Mouse (Mus musculus) embryonic stem cell, embryonic (primary cell): Measurements from ENCODE around the gene Usp35.

ENCODE experiments used
- CTCF ChIA-PET, 4 experiments: fragments of 300-600 bp in 2 of 4; fragments of 350-600 bp in 2 of 4; sonication (Branson Sonifier 250); formaldehyde crosslinking; loops; one replicate each; lab custom pipeline; 2022; ENCODE audit warnings: inconsistent platforms in 2 of 4; lab: Charles Lee
- POLR2A ChIA-PET, 4 experiments: fragments of 300-600 bp in 2 of 4; fragments of 350-600 bp in 2 of 4; sonication (Branson Sonifier 250); formaldehyde crosslinking; loops; one replicate each; lab custom pipeline; 2022; ENCODE audit warnings: antibody characterized with exemption in 4 of 4, inconsistent platforms in 1 of 4; lab: Charles Lee

Gene Usp35

GRCm38 (mm10) chr7:97331726-97332666 is at the start of gene Usp35, which contains the start of gene Kctd21:
TSS of gene Usp35 (minus strand) at chr7:97332020.
TSS of gene Kctd21 (plus strand) at chr7:97332327.
- ChIA-PET POLR2A (interaction anchor here in 3 of 4 experiments (0.6 to 2.5 kb wide), 23 partner anchors 9 to 423 kb away, joined by 3 to 30 read pairs (median 4); partner anchors contain the start of genes Alg8 (in 2 of the 3), Aamdc (in 1 of the 3), Aqp11 (in 1 of the 3) and Ints4 (in 1 of the 3)), CTCF (interaction anchor here in 1 of 4 experiments (0.8 to 1.3 kb wide), 3 partner anchors 9 to 34 kb away, joined by 3 to 8 read pairs (median 4); no protein-coding TSS in a partner anchor)

- ChIA-PET POLR2A (interaction anchor here in 1 of 4 experiments (2.7 to 4.3 kb wide), 2 partner anchors 9 to 15 kb away, joined by 10 to 24 read pairs; partner anchors contain the start of gene Alg8), CTCF (no interaction called here)
Observed at GRCm38 (mm10) chr7:97380500-97381123, 48.8 kb upstream of the Usp35 start.

- CTCF ChIA-PET = no interaction called here
- POLR2A ChIA-PET = interaction anchor here in 1 of 4 experiments (2.7 to 4.3 kb wide), 2 partner anchors 7 to 17 kb away, joined by 10 to 24 read pairs; partner anchors contain the start of gene Alg8
Observed at GRCm38 (mm10) chr7:97379304-97379703, 47.5 kb upstream of the Usp35 start.

GRCm38 (mm10) chr7:97375906-97376305 is 44.1 kb upstream of the Usp35 start:
- POLR2A ChIA-PET = interaction anchor here in 2 of 4 experiments (0.7 to 3.1 kb wide), 6 partner anchors 11 to 71 kb away, joined by 3 to 12 read pairs (median 4); partner anchors contain the start of gene Ndufc2 (in 1 of the 2)
- CTCF ChIA-PET = interaction anchor here in 1 of 4 experiments (0.6 kb wide), 1 partner anchor 1854 kb away, joined by 5 read pairs; no protein-coding TSS in a partner anchor

- POLR2A ChIA-PET = interaction anchor here in 2 of 4 experiments (0.7 to 3.1 kb wide), 7 partner anchors 12 to 71 kb away, joined by 3 to 12 read pairs (median 3); partner anchors contain the start of gene Ndufc2 (in 1 of the 2)
- CTCF ChIA-PET = interaction anchor here in 2 of 4 experiments (0.6 to 0.8 kb wide), 4 partner anchors 25 to 270 kb away, joined by 3 to 4 read pairs (median 4); partner anchors contain the start of genes Ints4 (in 1 of the 2) and Ndufc2 (in 1 of the 2)
Observed at GRCm38 (mm10) chr7:97375101-97375500, 43.3 kb upstream of the Usp35 start.

- POLR2A ChIA-PET = no interaction called here
- CTCF ChIA-PET = no interaction called here
Observed at GRCm38 (mm10) chr7:97365887-97366286, 34.1 kb upstream of the Usp35 start.

GRCm38 (mm10) chr7:97361467-97361866 is 29.6 kb upstream of the Usp35 start:
- ChIA-PET CTCF (interaction anchor here in 3 of 4 experiments (0.5 to 0.7 kb wide), 6 partner anchors 10 to 336 kb away, joined by 3 to 10 read pairs (median 4); partner anchors contain the start of gene Alg8 (in 1 of the 3)), POLR2A (interaction anchor here in 3 of 4 experiments (0.8 to 4.3 kb wide), 3 partner anchors 10 to 39 kb away, joined by 3 to 41 read pairs (median 11); partner anchors contain the start of gene Alg8 (in 2 of the 3))

GRCm38 (mm10) chr7:97360955-97361354 is 29.1 kb upstream of the Usp35 start:
- CTCF ChIA-PET = interaction anchor here in 2 of 4 experiments (0.6 to 1.0 kb wide), 5 partner anchors 10 to 667 kb away, joined by 3 to 10 read pairs (median 4); partner anchors contain the start of gene Alg8 (in 1 of the 2)
- POLR2A ChIA-PET = interaction anchor here in 3 of 4 experiments (0.8 to 4.3 kb wide), 3 partner anchors 11 to 39 kb away, joined by 3 to 41 read pairs (median 11); partner anchors contain the start of gene Alg8 (in 2 of the 3)

- ChIA-PET POLR2A (interaction anchor here in 1 of 4 experiments (4.3 kb wide), 1 partner anchor 12 kb away, joined by 41 read pairs; the partner anchor contains the start of gene Alg8), CTCF (interaction anchor here in 2 of 4 experiments (0.8 to 1.0 kb wide), 2 partner anchors 11 to 275 kb away, joined by 3 read pairs; partner anchors contain the start of gene Alg8 (in 1 of the 2))
Observed at GRCm38 (mm10) chr7:97360166-97360565, 28.3 kb upstream of the Usp35 start.

GRCm38 (mm10) chr7:97358347-97358746 is 26.5 kb upstream of the Usp35 start:
- ChIA-PET CTCF (no interaction called here), POLR2A (interaction anchor here in 2 of 4 experiments (0.7 to 1.3 kb wide), 2 partner anchors 12 to 15 kb away, joined by 3 read pairs; no protein-coding TSS in a partner anchor)

GRCm38 (mm10) chr7:97357840-97358239 is 26.0 kb upstream of the Usp35 start:
- POLR2A ChIA-PET = interaction anchor here in 1 of 4 experiments (1.3 kb wide), 1 partner anchor 13 kb away, joined by 3 read pairs; no protein-coding TSS in a partner anchor
- CTCF ChIA-PET = no interaction called here

GRCm38 (mm10) chr7:97356875-97357276 is 25.1 kb upstream of the Usp35 start:
- ChIA-PET CTCF (no interaction called here), POLR2A (interaction anchor here in 2 of 4 experiments (2.4 to 5.8 kb wide), 3 partner anchors 14 to 16 kb away, joined by 7 to 55 read pairs (median 15); partner anchors contain the start of gene Alg8 (in 2 of the 2))

- ChIA-PET POLR2A (interaction anchor here in 2 of 4 experiments (0.7 to 5.8 kb wide), 4 partner anchors 15 to 24 kb away, joined by 5 to 55 read pairs (median 11); partner anchors contain the start of genes Alg8 (in 2 of the 2) and Kctd21 (in 1 of the 2)), CTCF (no interaction called here)
Observed at GRCm38 (mm10) chr7:97356253-97356652, 24.4 kb upstream of the Usp35 start.

GRCm38 (mm10) chr7:97355068-97355841 is 23.4 kb upstream of the Usp35 start:
- CTCF ChIA-PET = interaction anchor here in 2 of 4 experiments (0.6 to 0.9 kb wide), 5 partner anchors 17 to 338 kb away, joined by 3 to 5 read pairs (median 3); partner anchors contain the start of gene Alg8 (in 1 of the 2)
- POLR2A ChIA-PET = interaction anchor here in 3 of 4 experiments (0.5 to 5.8 kb wide), 8 partner anchors 12 to 303 kb away, joined by 3 to 55 read pairs (median 4); partner anchors contain the start of genes Alg8 (in 2 of the 3) and Kctd21 (in 1 of the 3)

- ChIA-PET CTCF (interaction anchor here in 1 of 4 experiments (0.8 kb wide), 1 partner anchor 32 kb away, joined by 5 read pairs; no protein-coding TSS in a partner anchor), POLR2A (interaction anchor here in 3 of 4 experiments (0.9 to 5.8 kb wide), 9 partner anchors 11 to 29 kb away, joined by 3 to 55 read pairs (median 4); partner anchors contain the start of genes Alg8 (in 2 of the 3), Kctd21 (in 1 of the 3) and Usp35 (in 1 of the 3))
Observed at GRCm38 (mm10) chr7:97353356-97353755, 21.5 kb upstream of the Usp35 start.
